Mouse (Mus musculus) kidney, postnatal 14 days (tissue): Measurements from ENCODE around the gene 1700001O22Rik.

Experiments
- DNase-seq: peaks from one replicate; pipeline ENCODE4 v3.0.0; 2022; ENCODE audit warnings: mixed read lengths

The 1700001O22Rik gene

DNA sequence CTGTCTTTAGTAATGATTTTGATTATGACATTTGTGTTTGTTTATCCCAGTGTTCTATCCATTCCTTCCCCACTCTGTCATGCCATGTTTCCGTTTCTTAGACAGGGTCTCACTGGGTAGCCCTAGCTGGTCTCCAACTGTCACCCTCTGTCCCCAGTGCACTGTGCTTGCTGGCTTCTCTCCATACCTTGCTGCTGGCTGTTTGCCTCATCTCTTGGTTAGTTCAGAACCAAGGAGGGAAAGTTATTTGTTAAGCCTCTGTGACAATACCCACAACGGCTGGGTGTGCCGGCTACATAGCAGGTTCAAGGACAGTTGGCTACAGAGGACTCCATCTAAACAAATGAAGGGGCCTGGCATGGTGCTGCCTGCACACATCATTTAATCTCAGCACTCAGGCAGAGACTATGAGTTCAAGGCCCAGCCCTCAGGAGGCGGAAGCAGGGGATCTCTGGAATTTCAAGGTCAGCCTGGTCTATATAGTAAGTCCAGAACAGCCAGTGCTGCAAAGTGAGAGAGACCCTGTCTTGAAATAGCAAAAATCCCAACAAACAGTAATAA, 55.8 kb downstream of the 1700001O22Rik start:
- DNase-seq = no peak
